Comparison of ENCODE assay signal across 11 mouse cellular contexts in the genomic region with DNA sequence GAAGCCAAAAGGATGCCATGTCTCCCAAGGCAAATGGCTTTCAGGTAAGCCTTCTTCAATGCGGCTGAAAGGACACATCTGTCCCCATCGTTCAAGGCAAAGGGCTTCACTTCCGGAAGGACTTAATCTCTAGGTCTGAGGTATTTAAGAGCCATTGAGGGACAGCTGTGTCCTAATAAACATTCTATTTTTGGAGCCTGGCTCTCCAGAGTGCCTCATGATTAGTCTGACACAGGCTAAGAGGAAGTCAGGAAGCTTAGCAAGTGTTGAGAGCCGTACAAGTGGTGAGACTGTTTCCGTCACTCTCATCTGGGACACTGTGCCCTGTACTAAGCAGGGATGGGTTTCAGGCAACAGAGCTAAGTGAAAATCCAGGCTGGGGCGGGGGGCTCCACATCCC. TPM values are rescaled to one million over a fixed set of nuclear protein-coding genes. Genes with fewer than 3 reads are reported as not detected.
DNase-seq lines count a peak whose midpoint lies in the region; ATAC-seq and TF ChIP-seq lines count a peak whose summit lies in the region.
"Had no signal": no experiment of that assay in that cellular context is flagged by ENCODE, and none has a peak within 500 bp of the region (broad histone marks: within the 10 kb centered on the region; RNA-seq: fewer than 3 reads in every experiment).

No protein-coding gene starts in this region.

- intact Hi-C loops in gastrocnemius, adult 2 months (cut with DNase I) = no loop called here
- intact Hi-C loops in heart, postnatal 10 days (cut with DNase I) = no loop called here
- intact Hi-C loops in left cerebral cortex, postnatal 25 days (cut with DNase I) = no loop called here

- peak overlapping the region; percentile 23; the same call in 1 of the 2 replicates for H3K4me3 ChIP-seq in gastrocnemius, adult 2 months
- no peak overlapping the region for H3K4me3 ChIP-seq in kidney, embryonic 15.5 days (replicated peaks)
- H3K4me3 ChIP-seq: layer of hippocampus, adult 2 months; liver, embryonic 13.5 days had no signal

- peak overlapping the region; percentile 70 for H3K27ac ChIP-seq in gastrocnemius, adult 2 months
- no peak overlapping the region for H3K27ac ChIP-seq in kidney, embryonic 15.5 days
- H3K27ac ChIP-seq: layer of hippocampus, adult 2 months; liver, embryonic 13.5 days had no signal

- H3K27me3 ChIP-seq in kidney, embryonic 15.5 days = no peaks in the 10 kb centered on the region
- H3K27me3 ChIP-seq: liver, embryonic 13.5 days had no signal

- peak; percentile 38 for DNase-seq in gastrocnemius, adult 2 months
- DNase-seq in gastrocnemius, postnatal 4 days (ENCODE audit: low spot score in 2 of 2) = no peak
- peak; percentile 16 for DNase-seq in gastrocnemius, postnatal 25 days
- peak; percentile 65 to 70 for DNase-seq in heart, postnatal 10 days
- peak; percentile 62 for DNase-seq in lung, postnatal 25 days (ENCODE audit: low spot score)
- no peak for DNase-seq in embryo, embryonic 11 days
- no peak for DNase-seq in left cerebral cortex, postnatal 25 days (ENCODE audit: low spot score in 2 of 2)
- DNase-seq: liver, embryonic 13.5 days had no signal

- H3K9me3 ChIP-seq in kidney, embryonic 15.5 days (replicated peaks) = no peaks in the 10 kb centered on the region
- H3K9me3 ChIP-seq: liver, embryonic 13.5 days had no signal

- H3K4me1 ChIP-seq in kidney, embryonic 15.5 days = 0 out of 2 replicates have a peak, but pooled peaks cover 3% of the 10 kb centered on the region
- H3K4me1 ChIP-seq: liver, embryonic 13.5 days had no signal

- no peak overlapping the region for H3K9ac ChIP-seq in kidney, embryonic 15.5 days
- H3K9ac ChIP-seq: liver, embryonic 13.5 days had no signal

- no peak for ATAC-seq in kidney, embryonic 15.5 days (replicated peaks; ENCODE audit: low FRiP score)
- ATAC-seq: inflammation-experienced regulatory T-cells, adult 6 months had no signal

- H3K4me2 ChIP-seq in kidney, embryonic 15.5 days = no peak overlapping the region
- H3K4me2 ChIP-seq: liver, embryonic 13.5 days had no signal

- TF ChIP-seq CTCF in gastrocnemius, adult 2 months (IDR thresholded peaks at IDR 0.05) = no peak

- H3K36me3 ChIP-seq in kidney, embryonic 15.5 days = no peaks in the 10 kb centered on the region
- H3K36me3 ChIP-seq: liver, embryonic 13.5 days had no signal

- 65% methylated on average over 6 of the region's 6 CpGs for WGBS in kidney, embryonic 15.5 days

RNA-seq across cellular contexts. Expression of a gene that starts 12.2 kb away (rescaled TPM):
- total RNA-seq in gastrocnemius, adult 2 months (2021) = 10 to 100 TPM; 14.2 to 20.9 TPM
- 10 to 100 TPM; 43.4 to 51.8 TPM for total RNA-seq in gastrocnemius, postnatal 4 days (2021)
- total RNA-seq in gastrocnemius, postnatal 25 days (2021) = 10 to 100 TPM in 1 of 2 experiments, 1 to 10 TPM in 1; 10.0 to 15.6 TPM
- total RNA-seq in heart, postnatal 10 days (2021) = 10 to 100 TPM; 33.9 to 39.3 TPM
- 100 to 1,000 TPM; 174 to 182 TPM for total RNA-seq in left cerebral cortex, postnatal 25 days (2021)
- polyA plus RNA-seq in kidney, embryonic 15.5 days (2015; fragmentation: Nextera tagmentation; extraction: Ambion mirVana) = 20.0 and 20.2 TPM in 2 replicates

Comparison
In these comparisons a context has a peak if more than half of its experiments do, and no peak if none do; other contexts are left out.
1. DNase-seq: peak in gastrocnemius, adult 2 months (single experiment), gastrocnemius, postnatal 25 days (single experiment), heart, postnatal 10 days (2 of 2) and lung, postnatal 25 days (single experiment); none in gastrocnemius, postnatal 4 days (0 of 2), embryo, embryonic 11 days (single experiment) and left cerebral cortex, postnatal 25 days (0 of 2).